Mouse (Mus musculus) right cerebral cortex, postnatal 4 days (tissue): ENCODE data around the gene Gm15155.
"Not testable (repeated sequence)": the region's sequence is repeated elsewhere in the genome, so short reads cannot be mapped to it uniquely, and the experiment has no call there.

Experiments
- DNase-seq: peaks from one replicate; pipeline ENCODE4 v3.0.0-alpha.2; 2022

The Gm15155 gene

DNA sequence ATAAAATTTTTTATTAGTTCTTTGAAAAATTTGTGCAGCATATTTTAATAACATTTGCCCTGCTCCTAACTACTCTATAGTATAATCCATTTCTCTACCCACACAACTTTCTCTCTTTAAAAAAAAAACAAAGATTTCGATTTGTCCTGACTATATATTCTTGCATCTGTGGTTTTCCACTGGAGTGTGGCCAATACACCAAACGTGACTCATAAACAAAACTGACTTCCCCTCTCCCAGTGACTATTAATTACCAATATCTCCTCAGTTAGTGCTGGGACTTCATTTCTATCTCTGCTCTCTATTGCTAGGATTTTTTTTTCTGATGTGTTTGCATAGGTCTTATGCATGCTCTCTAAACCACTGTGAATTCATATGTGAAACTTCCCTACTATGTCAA is 531.2 kb downstream of the Gm15155 start:
- DNase-seq: no peak

DNA sequence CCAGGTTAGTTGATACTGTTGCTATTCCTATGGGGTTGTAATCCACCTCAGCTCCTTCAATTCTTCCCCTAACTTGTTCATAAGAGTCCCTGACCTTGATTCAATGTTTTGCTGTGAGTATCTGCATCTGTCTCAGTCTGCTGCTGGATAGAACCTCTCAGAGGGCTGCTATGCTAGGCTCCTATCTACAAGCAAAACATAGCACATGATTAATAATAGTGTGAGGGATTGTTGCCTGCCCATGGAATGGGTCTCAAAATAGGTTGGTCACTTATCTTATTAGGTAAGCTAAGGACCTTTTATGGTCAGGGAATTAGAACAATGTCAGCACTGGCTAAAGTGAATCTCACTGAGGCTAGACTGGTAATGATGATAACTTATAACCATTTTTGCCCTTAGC is 547.0 kb downstream of the Gm15155 start:
- DNase-seq: no peak

DNA sequence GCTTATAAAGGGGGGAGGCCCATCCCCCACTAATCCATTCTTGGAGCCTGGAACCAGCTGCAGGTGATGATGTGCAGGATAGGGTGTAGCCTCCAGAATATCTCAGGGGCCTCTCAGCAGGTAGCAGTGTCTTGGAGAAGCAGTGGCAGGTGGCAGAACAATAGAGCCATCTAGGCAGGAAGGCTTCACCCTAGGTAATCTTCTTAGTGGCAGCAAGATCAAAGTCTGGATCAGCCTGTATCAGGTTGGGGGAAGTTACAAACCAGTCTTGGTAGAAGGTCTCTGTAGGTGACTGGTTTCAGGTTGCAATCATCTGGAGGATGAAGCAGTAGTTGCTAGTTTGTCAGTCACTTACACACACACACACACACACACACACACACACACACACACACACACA is 679.3 kb downstream of the Gm15155 start:
- not testable (repeated sequence) for DNase-seq
